Mouse (Mus musculus) spleen, adult 2 months (tissue): ENCODE measurements around the gene Asnsd1.

Source experiments
- CTCF ChIP-seq: fragments of 200-500 bp; IDR thresholded peaks from 2 replicates; pipeline ENCODE4 v1.5.1; 2011; ENCODE audit warnings: mild to moderate bottlenecking, inconsistent platforms; ENCODE audit not compliant: insufficient read depth, insufficient read length, insufficient replicate concordance; ENCODE audit errors: extremely low read depth
- POLR2A ChIP-seq: fragments of 200-500 bp; IDR thresholded peaks from 2 replicates; pipeline ENCODE4 v1.6.1; 2011; ENCODE audit warnings: low read depth, low read length, inconsistent platforms

GRCm38 (mm10) chr1:53324277-53324676, 28.3 kb downstream of the Asnsd1 start:
- TF ChIP-seq CTCF (no peak), POLR2A (no peak)
